Mouse (Mus musculus): ENCODE data around the gene Irx3. TPM values are rescaled to one million over a fixed set of nuclear protein-coding genes. Genes with fewer than 3 reads are reported as not detected.

Gene Irx3
- polyA plus RNA-seq, 1 experiment from 2014 or later = 12.8 TPM

- H3K9ac ChIP-seq = peak overlapping the region; percentile 94
- no peaks in the 10 kb centered on the region for H3K9me3 ChIP-seq
- ATAC-seq (ENCODE audit: extremely low read depth, insufficient number of reproducible peaks, low FRiP score, low TSS enrichment) = no peak
- no peaks in the 10 kb centered on the region for H3K36me3 ChIP-seq
- H3K4me2 ChIP-seq = peak overlapping the region; percentile 90
- WGBS = under 1% methylated on average over 63 of the region's 64 CpGs
- H3K4me3 ChIP-seq = peak overlapping the region; percentile 84
- peaks cover 97% of the 10 kb centered on the region for H3K27me3 ChIP-seq (replicated peaks)
- peak overlapping the region; percentile 97 for H3K27ac ChIP-seq (replicated peaks)
- peaks cover 57% of the 10 kb centered on the region for H3K4me1 ChIP-seq
These were observed 1.2 kb downstream of the Irx3 start for GRCm38 (mm10) chr8:91800523-91801240.

GRCm38 (mm10) chr8:91799681-91800522 is 2.0 kb downstream of the Irx3 start:
- ATAC-seq (ENCODE audit: extremely low read depth, insufficient number of reproducible peaks, low FRiP score, low TSS enrichment) = no peak
- peaks cover 95% of the 10 kb centered on the region for H3K27me3 ChIP-seq (replicated peaks)
- H3K9me3 ChIP-seq = no peaks in the 10 kb centered on the region
- peak overlapping the region; percentile 94 for H3K9ac ChIP-seq
- peak overlapping the region; percentile 90 for H3K4me2 ChIP-seq
- H3K4me1 ChIP-seq = peaks cover 49% of the 10 kb centered on the region
- WGBS = under 1% methylated on average over 86 of the region's 89 CpGs
- H3K4me3 ChIP-seq = peak overlapping the region; percentile 84
- no peaks in the 10 kb centered on the region for H3K36me3 ChIP-seq
- peak overlapping the region; percentile 97 for H3K27ac ChIP-seq (replicated peaks)

- H3K27ac ChIP-seq (replicated peaks) = peak overlapping the region; percentile 97
- no peaks in the 10 kb centered on the region for H3K36me3 ChIP-seq
- 32% methylated on average over 16 of the region's 16 CpGs for WGBS
- H3K4me3 ChIP-seq = peak overlapping the region; percentile 84
- peaks cover 94% of the 10 kb centered on the region for H3K27me3 ChIP-seq (replicated peaks)
- H3K4me2 ChIP-seq = peak overlapping the region; percentile 90
- H3K9me3 ChIP-seq = no peaks in the 10 kb centered on the region
- H3K9ac ChIP-seq = peak overlapping the region; percentile 94
- H3K4me1 ChIP-seq = peaks cover 41% of the 10 kb centered on the region
- no peak for ATAC-seq (ENCODE audit: extremely low read depth, insufficient number of reproducible peaks, low FRiP score, low TSS enrichment)
These were observed 2.8 kb downstream of the Irx3 start for GRCm38 (mm10) chr8:91799016-91799581.

GRCm38 (mm10) chr8:91797626-91798271 is 4.1 kb downstream of the Irx3 start:
- Histone ChIP-seq H3K9ac (peak overlapping the region; percentile 94), H3K4me1 (peaks cover 27% of the 10 kb centered on the region), H3K27me3 (replicated peaks) (peaks cover 81% of the 10 kb centered on the region), H3K36me3 (no peaks in the 10 kb centered on the region), H3K27ac (replicated peaks) (peak overlapping the region; percentile 24; the same call in 1 of the 2 replicates), H3K4me2 (peak overlapping the region; percentile 90), H3K4me3 (peak overlapping the region; percentile 84), H3K9me3 (no peaks in the 10 kb centered on the region)
- no peak for ATAC-seq (ENCODE audit: extremely low read depth, insufficient number of reproducible peaks, low FRiP score, low TSS enrichment)
- WGBS = 2% methylated on average over 35 of the region's 35 CpGs

- Histone ChIP-seq H3K9ac (no peak overlapping the region), H3K9me3 (no peaks in the 10 kb centered on the region), H3K36me3 (no peaks in the 10 kb centered on the region), H3K27ac (replicated peaks) (no peak overlapping the region), H3K4me2 (no peak overlapping the region), H3K4me3 (no peak overlapping the region), H3K27me3 (replicated peaks) (peaks cover 48% of the 10 kb centered on the region), H3K4me1 (peaks cover 6% of the 10 kb centered on the region)
- 44% methylated on average over 6 of the region's 6 CpGs for WGBS
- ATAC-seq (ENCODE audit: extremely low read depth, insufficient number of reproducible peaks, low FRiP score, low TSS enrichment) = no peak
These were observed 8.0 kb downstream of the Irx3 start for GRCm38 (mm10) chr8:91793846-91794245.

GRCm38 (mm10) chr8:91787194-91787895 is 14.5 kb downstream of the Irx3 start:
- Histone ChIP-seq H3K27ac (replicated peaks) (no peak overlapping the region; the same call in 1 of the 2 replicates), H3K9me3 (no peaks in the 10 kb centered on the region), H3K4me2 (no peak overlapping the region), H3K4me3 (no peak overlapping the region), H3K4me1 (peaks cover 7% of the 10 kb centered on the region; the same call in 1 of the 2 replicates), H3K9ac (no peak overlapping the region), H3K27me3 (replicated peaks) (peaks cover 11% of the 10 kb centered on the region; the same call in 1 of the 2 replicates), H3K36me3 (no peaks in the 10 kb centered on the region)
- no peak for ATAC-seq (ENCODE audit: extremely low read depth, insufficient number of reproducible peaks, low FRiP score, low TSS enrichment)
- 61% methylated on average over 9 of the region's 9 CpGs for WGBS

- Histone ChIP-seq H3K36me3 (no peaks in the 10 kb centered on the region), H3K9me3 (no peaks in the 10 kb centered on the region), H3K9ac (no peak overlapping the region), H3K27me3 (replicated peaks) (peaks cover 5% of the 10 kb centered on the region; the same call in 1 of the 2 replicates), H3K4me1 (peaks cover 7% of the 10 kb centered on the region; the same call in 1 of the 2 replicates), H3K4me3 (no peak overlapping the region), H3K27ac (replicated peaks) (no peak overlapping the region), H3K4me2 (no peak overlapping the region)
- no peak for ATAC-seq (ENCODE audit: extremely low read depth, insufficient number of reproducible peaks, low FRiP score, low TSS enrichment)
- WGBS = 72% methylated on average over 5 of the region's 5 CpGs
These were observed 18.9 kb downstream of the Irx3 start for GRCm38 (mm10) chr8:91782940-91783339.

GRCm38 (mm10) chr8:91782201-91782600 is 19.7 kb downstream of the Irx3 start:
- Histone ChIP-seq H3K4me1 (peaks cover 3% of the 10 kb centered on the region; the same call in 1 of the 2 replicates), H3K4me2 (no peak overlapping the region), H3K36me3 (no peaks in the 10 kb centered on the region), H3K27ac (replicated peaks) (no peak overlapping the region), H3K9ac (no peak overlapping the region), H3K27me3 (replicated peaks) (peaks cover 5% of the 10 kb centered on the region; the same call in 1 of the 2 replicates), H3K4me3 (no peak overlapping the region), H3K9me3 (no peaks in the 10 kb centered on the region)
- WGBS = 69% methylated on average over 7 of the region's 7 CpGs
- ATAC-seq (ENCODE audit: extremely low read depth, insufficient number of reproducible peaks, low FRiP score, low TSS enrichment) = no peak

GRCm38 (mm10) chr8:91780648-91781047 is 21.2 kb downstream of the Irx3 start:
- H3K4me3 ChIP-seq = no peak overlapping the region
- no peaks in the 10 kb centered on the region for H3K9me3 ChIP-seq
- peaks cover 5% of the 10 kb centered on the region for H3K27me3 ChIP-seq (replicated peaks)
- H3K4me2 ChIP-seq = no peak overlapping the region
- no peak for ATAC-seq (ENCODE audit: extremely low read depth, insufficient number of reproducible peaks, low FRiP score, low TSS enrichment)
- H3K36me3 ChIP-seq = no peaks in the 10 kb centered on the region
- 63% methylated on average over 3 of the region's 3 CpGs for WGBS
- H3K9ac ChIP-seq = no peak overlapping the region
- no peaks in the 10 kb centered on the region for H3K4me1 ChIP-seq
- H3K27ac ChIP-seq (replicated peaks) = no peak overlapping the region

- Histone ChIP-seq H3K4me3 (no peak overlapping the region), H3K4me2 (no peak overlapping the region), H3K27ac (replicated peaks) (0 out of 2 replicates have a peak overlapping the region, but pooled peaks have one; percentile 24), H3K9me3 (no peaks in the 10 kb centered on the region), H3K9ac (no peak overlapping the region), H3K4me1 (peaks cover 14% of the 10 kb centered on the region), H3K27me3 (replicated peaks) (peaks cover 14% of the 10 kb centered on the region), H3K36me3 (no peaks in the 10 kb centered on the region)
- no peak for ATAC-seq (ENCODE audit: extremely low read depth, insufficient number of reproducible peaks, low FRiP score, low TSS enrichment)
- 46% methylated on average over 6 of the region's 6 CpGs for WGBS
These were observed 33.0 kb downstream of the Irx3 start for GRCm38 (mm10) chr8:91768857-91769256.

All from heart, embryonic 13.5 days (tissue).